Mouse (Mus musculus) CH12.LX (cell line): ENCODE measurements around the gene Ssh2. TPM values are rescaled to one million over a fixed set of nuclear protein-coding genes. Genes with fewer than 3 reads are reported as not detected.

Experiments
- DNase-seq: peaks from one replicate; pipeline ENCODE4 v3.0.0-alpha.2; 2013; ENCODE audit errors: extremely low read depth
- H3K27ac ChIP-seq: 2 replicates; pipeline ENCODE4 v1.5.1; 2012; ENCODE audit warnings: low read depth, mild to moderate bottlenecking, control low read depth, moderate library complexity; ENCODE audit not compliant: insufficient read depth
- H3K27me3 ChIP-seq: replicated peaks from 2 replicates; pipeline ENCODE3; 2012; ENCODE audit warnings: inconsistent platforms
- H3K36me3 ChIP-seq, 2 experiments: replicated peaks in 1 of 2; 2 replicates each; pipeline versions ENCODE3 to v1.6.1; 2012; ENCODE audit warnings: inconsistent platforms in 1 of 2, low read length in 1 of 2, mild to moderate bottlenecking in 1 of 2, mixed read lengths in 1 of 2, moderate library complexity in 1 of 2; ENCODE audit not compliant: control insufficient read depth in 1 of 2, insufficient read depth in 1 of 2
- H3K4me1 ChIP-seq, 2 experiments: 2 replicates each; pipeline ENCODE4 v1.6.1; 2012; ENCODE audit warnings: inconsistent platforms in 1 of 2, moderate library complexity in 1 of 2; ENCODE audit not compliant: insufficient read depth in 2 of 2, control insufficient read depth in 1 of 2
- H3K4me2 ChIP-seq: 2 replicates; pipeline ENCODE4 v1.6.1; 2012; ENCODE audit warnings: low read depth, mild to moderate bottlenecking, control low read depth; ENCODE audit not compliant: poor library complexity, insufficient read depth, severe bottlenecking
- H3K4me3 ChIP-seq, 3 experiments: fragments of 150-350 bp in 1 of 3; sonication (generic) in 1 of 3; replicated peaks in 1 of 3; 2 replicates each; pipeline versions ENCODE3 to v1.5.1; 2011 to 2012; ENCODE audit warnings: low read depth in 2 of 3, low read length in 2 of 3, mild to moderate bottlenecking in 2 of 3, moderate library complexity in 2 of 3, control low read depth in 1 of 3, improper control_type of control experiment in 1 of 3, inconsistent platforms in 1 of 3, mixed read lengths in 1 of 3; ENCODE audit not compliant: poor library complexity in 1 of 3
- H3K79me2 ChIP-seq: replicated peaks from 2 replicates; pipeline ENCODE4 v1.6.1; 2012; ENCODE audit warnings: mild to moderate bottlenecking, moderate library complexity; ENCODE audit not compliant: control insufficient read depth, poor library complexity, insufficient read depth, severe bottlenecking; ENCODE audit errors: extremely low read depth
- H3K9ac ChIP-seq: 2 replicates; pipeline ENCODE4 v1.6.1; 2012; ENCODE audit warnings: low read depth, mild to moderate bottlenecking, control low read depth, moderate library complexity; ENCODE audit not compliant: insufficient read depth
- H3K9me3 ChIP-seq: replicated peaks from 2 replicates; pipeline ENCODE3; 2012; ENCODE audit warnings: low read length, inconsistent platforms, mixed read lengths
- BHLHE40 ChIP-seq: IDR thresholded peaks from 2 replicates; pipeline ENCODE4 v1.6.1; 2011; ENCODE audit warnings: mild to moderate bottlenecking, low read depth, low read length, improper control_type of control experiment
- CHD1 ChIP-seq: IDR thresholded peaks from 2 replicates; pipeline ENCODE4 v1.6.1; 2012; ENCODE audit warnings: low read depth, low read length, improper control_type of control experiment, inconsistent platforms
- CHD2 ChIP-seq: IDR thresholded peaks from 2 replicates; pipeline ENCODE4 v1.6.1; 2011; ENCODE audit warnings: low read length, improper control_type of control experiment
- E2F4 ChIP-seq: IDR thresholded peaks from 2 replicates; pipeline ENCODE4 v1.6.1; 2011; ENCODE audit warnings: low read depth, low read length, improper control_type of control experiment; ENCODE audit not compliant: insufficient replicate concordance
- ELF1 ChIP-seq: IDR thresholded peaks from 2 replicates; pipeline ENCODE4 v1.6.1; 2014; ENCODE audit warnings: low read depth, mild to moderate bottlenecking, inconsistent platforms, low read length, improper control_type of control experiment
- ETS1 ChIP-seq: conservative IDR thresholded peaks from 2 replicates; pipeline ENCODE4 v1.6.1; 2012; ENCODE audit warnings: low read depth, mild to moderate bottlenecking, inconsistent platforms, low read length, improper control_type of control experiment, moderate library complexity
- GABPA ChIP-seq: IDR thresholded peaks from 2 replicates; pipeline ENCODE4 v1.6.1; 2012; ENCODE audit warnings: low read depth, low read length, improper control_type of control experiment, inconsistent platforms; ENCODE audit not compliant: insufficient replicate concordance
- IRF4 ChIP-seq: IDR thresholded peaks from 2 replicates; pipeline ENCODE4 v1.6.1; 2014; ENCODE audit warnings: low read depth, mild to moderate bottlenecking, inconsistent platforms, low read length, improper control_type of control experiment
- JUN ChIP-seq: IDR thresholded peaks from 2 replicates; pipeline ENCODE4 v1.6.1; 2011; ENCODE audit warnings: low read depth, mild to moderate bottlenecking, low read length, improper control_type of control experiment, moderate library complexity; ENCODE audit not compliant: insufficient read depth
- JUND ChIP-seq: conservative IDR thresholded peaks from 2 replicates; pipeline ENCODE4 v1.6.1; 2011; ENCODE audit warnings: low read depth, low read length, improper control_type of control experiment
- KAT2A ChIP-seq: IDR thresholded peaks from 2 replicates; pipeline ENCODE4 v1.6.1; 2012; ENCODE audit warnings: low read length, improper control_type of control experiment, inconsistent platforms; ENCODE audit not compliant: insufficient replicate concordance
- MAFK ChIP-seq: IDR thresholded peaks from 2 replicates; pipeline ENCODE4 v1.6.1; 2011; ENCODE audit warnings: low read length, improper control_type of control experiment; ENCODE audit not compliant: insufficient replicate concordance
- MAZ ChIP-seq: IDR thresholded peaks from 2 replicates; pipeline ENCODE4 v1.6.1; 2012; ENCODE audit warnings: low read depth, mild to moderate bottlenecking, inconsistent platforms, low read length, improper control_type of control experiment, moderate library complexity
- MXI1 ChIP-seq: IDR thresholded peaks from 2 replicates; pipeline ENCODE4 v1.6.1; 2011; ENCODE audit warnings: mild to moderate bottlenecking, low read depth, low read length, improper control_type of control experiment
- MYC ChIP-seq: IDR thresholded peaks from 2 replicates; pipeline ENCODE4 v1.6.1; 2011; ENCODE audit warnings: low read depth, mild to moderate bottlenecking, improper control_type of control experiment, low read length
- NELFE ChIP-seq: IDR thresholded peaks from 2 replicates; pipeline ENCODE4 v1.6.1; 2011; ENCODE audit warnings: low read depth, low read length, improper control_type of control experiment
- NRF1 ChIP-seq: IDR thresholded peaks from 2 replicates; pipeline ENCODE4 v1.6.1; 2014; ENCODE audit warnings: low read depth, mild to moderate bottlenecking, inconsistent platforms, low read length, improper control_type of control experiment, moderate library complexity
- PAX5 ChIP-seq: IDR thresholded peaks from 2 replicates; pipeline ENCODE4 v1.6.1; 2012; ENCODE audit warnings: low read length, inconsistent platforms, mixed read lengths
- POLR2A ChIP-seq: IDR thresholded peaks from 2 replicates; pipeline ENCODE4 v1.6.1; 2011; ENCODE audit warnings: low read depth, mild to moderate bottlenecking, improper control_type of control experiment, low read length
- RAD21 ChIP-seq: IDR thresholded peaks from 2 replicates; pipeline ENCODE4 v1.6.1; 2011; ENCODE audit warnings: low read depth, mild to moderate bottlenecking, low read length, improper control_type of control experiment, moderate library complexity
- RCOR1 ChIP-seq: conservative IDR thresholded peaks from 2 replicates; pipeline ENCODE4 v1.6.1; 2012; ENCODE audit warnings: low read depth, mild to moderate bottlenecking, inconsistent platforms, low read length, improper control_type of control experiment
- SIN3A ChIP-seq: IDR thresholded peaks from 2 replicates; pipeline ENCODE4 v1.6.1; 2012; ENCODE audit warnings: low read length, improper control_type of control experiment, inconsistent platforms
- TBP ChIP-seq: conservative IDR thresholded peaks from 2 replicates; pipeline ENCODE4 v1.6.1; 2011; ENCODE audit warnings: low read depth, low read length, improper control_type of control experiment
- UBTF ChIP-seq: IDR thresholded peaks from 2 replicates; pipeline ENCODE4 v1.6.1; 2012; ENCODE audit warnings: low read depth, mild to moderate bottlenecking, inconsistent platforms, low read length, improper control_type of control experiment, moderate library complexity
- USF1 ChIP-seq: IDR thresholded peaks from 2 replicates; pipeline ENCODE4 v1.6.1; 2014; ENCODE audit warnings: low read depth, mild to moderate bottlenecking, inconsistent platforms, low read length, improper control_type of control experiment
- ZKSCAN1 ChIP-seq: IDR thresholded peaks from 2 replicates; pipeline ENCODE4 v1.6.1; 2012; ENCODE audit warnings: low read depth, inconsistent platforms, low read length, improper control_type of control experiment, borderline replicate concordance
- ZNF384 ChIP-seq: IDR thresholded peaks from 2 replicates; pipeline ENCODE4 v1.6.1; 2012; ENCODE audit warnings: low read depth, low read length, improper control_type of control experiment, inconsistent platforms
- dilution Hi-C: fragments of 300-500 bp; cut with MboI; formaldehyde crosslinking; loops from 2 replicates; pipeline ENCODE4 v1.14.3; 2020; ENCODE audit warnings: low sequenced_read_pairs; ENCODE audit not compliant: extremely low pct_unique_long_range_greater_than_20kb, extremely low pct_ligation_motif_present
- in situ Hi-C: fragments of 300-500 bp; cut with MboI; formaldehyde crosslinking; loops from 3 replicates; pipeline ENCODE4 v1.14.3; 2019; ENCODE audit warnings: low sequenced_read_pairs, low pct_ligation_motif_present, low pct_unique_long_range_greater_than_20kb, mixed read lengths
- polyA plus RNA-seq: library from polyadenylated mRNA; unstranded; fragments of >175 nt; gene quantifications from 2 replicates; pipeline ENCODE4 v1.2.1, GENCODE M21; 2012; ENCODE audit warnings: low read depth; ENCODE audit not compliant: insufficient read length
- total RNA-seq, 2 experiments: library from RNA; depleted of rRNA; stranded (reverse); fragments of 300-350 nt in 1 of 2; fragments of >200 nt in 1 of 2; gene quantifications; 2 replicates each; pipeline ENCODE4 v1.2.3; 2012 to 2014

The Ssh2 gene
- total and polyA plus RNA-seq, 3 experiments: 5.9 to 14.6 (median 6.3) TPM

DNA sequence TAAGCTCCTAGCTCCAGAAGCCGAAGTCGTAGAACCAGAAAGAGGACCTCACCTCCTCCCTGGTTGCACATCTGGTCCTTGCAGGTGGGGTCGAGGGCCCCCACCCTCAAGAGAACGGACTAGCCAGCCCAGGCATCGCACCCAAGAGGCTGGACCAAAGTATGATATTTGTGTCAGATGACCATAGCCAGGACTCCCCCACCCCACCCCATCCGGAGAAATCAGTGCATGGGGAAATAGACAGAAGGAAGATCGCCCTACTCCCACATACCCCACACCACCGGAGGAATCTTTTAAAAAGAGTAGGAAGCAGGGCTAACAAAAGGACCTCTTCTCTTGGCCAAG, 247.0 kb downstream of the Ssh2 start:
- H3K27ac ChIP-seq: no peak overlapping the region
- dilution Hi-C loops (no loop called here), in situ Hi-C loops (loop anchor here (25.0 kb wide), 1 partner anchor 476 kb away; the partner anchor contains the start of gene Slc6a4)
- peaks cover 9 to 36% of the 10 kb centered on the region in 2 experiments for H3K4me1 ChIP-seq
- H3K4me2 ChIP-seq: peak overlapping the region; percentile 31
- no peaks in the 10 kb centered on the region for H3K79me2 ChIP-seq
- H3K36me3 ChIP-seq: peaks cover 0 to 2% of the 10 kb centered on the region in 2 experiments
- H3K27me3 ChIP-seq: peaks cover 52% of the 10 kb centered on the region
- H3K9ac ChIP-seq: no peak overlapping the region
- TF ChIP-seq RAD21 (no peak), ZKSCAN1 (no peak), POLR2A (no peak), BHLHE40 (no peak), MYC (no peak), NELFE (no peak), ELF1 (no peak), CHD2 (no peak), CHD1 (no peak), NRF1 (no peak), JUN (no peak), JUND (no peak), MAZ (no peak), MAFK (no peak), MXI1 (no peak), PAX5 (no peak), KAT2A (no peak)
- peak overlapping the region; percentile 12 to 62 (median 45) for H3K4me3 ChIP-seq
- no peaks in the 10 kb centered on the region for H3K9me3 ChIP-seq
- DNase-seq: no peak

- no peak for TF ChIP-seq TBP
- no peak for TF ChIP-seq CHD1
- TF ChIP-seq ETS1: no peak
- TF ChIP-seq USF1: no peak
- no peak for TF ChIP-seq ELF1
- TF ChIP-seq BHLHE40: no peak
- no peak for TF ChIP-seq NRF1
- no peak for TF ChIP-seq RAD21
- no peak for TF ChIP-seq ZKSCAN1
- no peak for TF ChIP-seq NELFE
- no peak for TF ChIP-seq UBTF
- no peak for TF ChIP-seq RCOR1
- TF ChIP-seq MXI1: no peak
- no peak for TF ChIP-seq POLR2A
- no peak for TF ChIP-seq E2F4
- no peak for TF ChIP-seq IRF4
- no peak for TF ChIP-seq ZNF384
- TF ChIP-seq MAFK: no peak
- TF ChIP-seq GABPA: no peak
- no peak for TF ChIP-seq SIN3A
- H3K9me3 ChIP-seq: no peaks in the 10 kb centered on the region
- H3K36me3 ChIP-seq: peaks cover 0 to 2% of the 10 kb centered on the region in 2 experiments
- in situ Hi-C loops: loop anchor here (25.0 kb wide), 1 partner anchor 476 kb away; the partner anchor contains the start of gene Slc6a4
- dilution Hi-C loops: no loop called here
- peaks cover 9 to 33% of the 10 kb centered on the region in 2 experiments for H3K4me1 ChIP-seq
- H3K27ac ChIP-seq: no peak overlapping the region
- no peak overlapping the region for H3K4me2 ChIP-seq
- H3K9ac ChIP-seq: no peak overlapping the region
- no peak overlapping the region for H3K4me3 ChIP-seq
- H3K27me3 ChIP-seq: peaks cover 52% of the 10 kb centered on the region
- no peak for DNase-seq
- H3K79me2 ChIP-seq: no peaks in the 10 kb centered on the region
These were observed 247.7 kb downstream of the Ssh2 start for GRCm38 (mm10) chr11:77463786-77464185.
